Mouse (Mus musculus): ENCODE results near the gene Pqlc2. TPM values are rescaled to one million over a fixed set of nuclear protein-coding genes. Genes with fewer than 3 reads are reported as not detected.

The Pqlc2 gene
- polyA plus RNA-seq, 1 experiment from 2014 or later = 12.7 TPM

DNA sequence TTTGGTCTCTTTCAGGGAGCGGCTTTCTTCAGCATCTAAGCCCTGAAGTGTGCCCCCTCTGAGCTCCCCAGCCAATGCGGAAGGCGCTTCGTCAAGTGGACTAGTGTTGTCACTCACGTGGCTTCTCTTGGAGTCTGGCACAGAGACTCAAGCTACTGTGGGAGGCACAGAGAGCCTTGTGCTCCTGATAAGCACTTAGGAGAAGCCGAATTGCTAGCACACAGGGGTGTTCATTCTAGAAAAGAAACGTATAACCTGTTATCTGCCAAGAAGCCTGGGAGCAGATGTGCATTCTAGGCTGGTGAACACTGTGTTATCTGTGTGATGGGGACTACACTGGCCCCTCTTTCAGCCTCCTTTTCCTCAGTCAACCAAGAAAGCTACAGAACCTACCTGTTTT, 25.0 kb upstream of the Pqlc2 start:
- Histone ChIP-seq H3K9ac (peak overlapping the region; percentile 57), H3K27ac (replicated peaks) (peak overlapping the region; percentile 99), H3K4me1 (replicated peaks) (peaks cover 55% of the 10 kb centered on the region), H3K4me3 (replicated peaks) (peak overlapping the region; percentile 62), H3K4me2 (peak overlapping the region; percentile 80), H3K9me3 (replicated peaks) (no peaks in the 10 kb centered on the region), H3K36me3 (replicated peaks) (no peaks in the 10 kb centered on the region), H3K27me3 (no peaks in the 10 kb centered on the region)
- 15% methylated on average over 7 of the region's 7 CpGs for WGBS (ENCODE audit: insufficient replicate concordance)
- ATAC-seq (ENCODE audit: insufficient read depth) = peak; percentile 85

DNA sequence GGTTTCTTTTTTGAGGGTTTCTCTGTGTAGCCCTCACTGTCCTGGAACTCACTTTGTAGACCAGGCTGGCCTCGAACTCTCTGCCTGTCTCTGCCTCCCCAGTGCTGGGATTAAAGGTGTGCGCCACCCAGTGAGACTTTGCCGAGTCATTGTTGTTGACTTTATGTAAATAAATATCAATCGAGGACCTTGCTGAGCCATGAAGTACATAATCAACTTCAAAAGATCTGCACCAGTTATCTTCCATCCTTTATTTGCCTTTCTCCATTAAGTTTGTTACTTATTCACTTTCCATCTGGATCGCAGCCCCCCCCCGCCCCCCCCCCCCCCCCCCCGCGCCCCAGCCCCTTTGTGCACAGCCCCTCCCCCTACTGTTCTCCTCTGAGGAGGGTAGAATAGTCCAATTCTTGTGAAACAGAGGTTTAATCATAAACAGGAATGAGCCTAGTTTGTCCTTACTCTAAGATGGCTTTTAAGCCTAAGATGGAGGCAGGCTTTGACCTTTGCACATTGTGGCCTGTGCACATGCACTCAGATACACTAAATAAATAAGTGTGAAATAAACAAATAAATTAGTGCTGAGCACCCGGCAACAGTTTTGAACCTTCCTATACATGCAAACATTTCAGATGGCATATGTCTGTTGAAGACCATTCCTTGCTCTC, 24.3 kb upstream of the Pqlc2 start:
- Histone ChIP-seq H3K9ac (peak overlapping the region; percentile 52), H3K27ac (replicated peaks) (peak overlapping the region; percentile 99), H3K36me3 (replicated peaks) (no peaks in the 10 kb centered on the region), H3K4me2 (peak overlapping the region; percentile 80), H3K27me3 (no peaks in the 10 kb centered on the region), H3K4me3 (replicated peaks) (peak overlapping the region; percentile 62), H3K9me3 (replicated peaks) (no peaks in the 10 kb centered on the region), H3K4me1 (replicated peaks) (peaks cover 60% of the 10 kb centered on the region)
- ATAC-seq (ENCODE audit: insufficient read depth) = no peak
- 37% methylated on average over 7 of the region's 9 CpGs for WGBS (ENCODE audit: insufficient replicate concordance)

DNA sequence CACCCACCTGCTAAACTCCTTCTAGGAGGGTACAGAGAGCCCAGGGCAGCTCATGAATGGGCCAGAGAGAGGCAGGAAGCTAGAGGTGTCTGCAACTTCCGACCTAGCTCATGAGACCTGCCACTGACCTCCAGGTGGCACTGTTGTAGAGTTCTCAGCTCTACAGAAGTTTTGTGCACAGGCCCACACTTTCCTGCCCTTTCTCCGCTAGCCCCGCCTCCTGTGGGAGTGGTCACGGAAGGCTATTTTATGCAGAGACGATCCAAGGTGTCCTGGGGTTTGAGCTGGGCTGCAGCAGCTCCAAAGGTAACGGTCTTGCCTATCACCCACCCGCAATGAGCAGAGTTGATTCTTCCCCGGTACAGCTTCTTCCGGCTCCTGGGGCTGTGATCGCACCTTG, 20.1 kb upstream of the Pqlc2 start:
- H3K9me3 ChIP-seq (replicated peaks) = no peaks in the 10 kb centered on the region
- H3K27me3 ChIP-seq = no peaks in the 10 kb centered on the region
- ATAC-seq (ENCODE audit: insufficient read depth) = peak; percentile 76
- H3K36me3 ChIP-seq (replicated peaks) = no peaks in the 10 kb centered on the region
- H3K9ac ChIP-seq = peak overlapping the region; percentile 42
- H3K4me3 ChIP-seq (replicated peaks) = peak overlapping the region; percentile 56
- WGBS (ENCODE audit: insufficient replicate concordance) = 6% methylated on average over 10 of the region's 10 CpGs
- H3K27ac ChIP-seq (replicated peaks) = peak overlapping the region; percentile 51
- peak overlapping the region; percentile 76 for H3K4me2 ChIP-seq
- H3K4me1 ChIP-seq (replicated peaks) = peaks cover 36% of the 10 kb centered on the region

DNA sequence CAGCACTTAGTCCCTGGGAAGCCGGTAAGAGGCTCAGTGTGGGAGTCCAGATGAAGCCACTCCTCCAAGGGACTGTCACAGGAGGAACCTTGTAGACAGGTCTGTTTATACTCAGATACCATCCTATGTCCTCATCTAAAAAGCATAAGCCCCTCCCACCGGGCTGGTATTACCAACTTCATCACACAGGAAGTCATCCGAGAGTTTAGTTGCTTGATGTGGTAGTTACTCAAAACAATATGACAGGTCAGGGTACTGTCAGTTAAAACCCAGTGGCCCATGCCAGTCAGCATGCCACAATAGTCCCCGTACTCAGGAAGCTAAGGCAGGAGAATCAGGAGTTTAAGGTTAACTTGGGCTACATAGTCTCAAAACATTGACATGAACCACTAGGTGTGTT, 9.2 kb upstream of the Pqlc2 start:
- no peak for ATAC-seq (ENCODE audit: insufficient read depth)
- WGBS (ENCODE audit: insufficient replicate concordance) = 79% methylated on average over 4 of the region's 4 CpGs
- no peaks in the 10 kb centered on the region for H3K27me3 ChIP-seq
- no peak overlapping the region for H3K9ac ChIP-seq
- H3K4me2 ChIP-seq = no peak overlapping the region
- H3K4me3 ChIP-seq (replicated peaks) = no peak overlapping the region
- H3K36me3 ChIP-seq (replicated peaks) = peaks cover 6% of the 10 kb centered on the region; the same call in 1 of the 2 replicates
- no peak overlapping the region for H3K27ac ChIP-seq (replicated peaks)
- no peaks in the 10 kb centered on the region for H3K4me1 ChIP-seq (replicated peaks)
- no peaks in the 10 kb centered on the region for H3K9me3 ChIP-seq (replicated peaks)

DNA sequence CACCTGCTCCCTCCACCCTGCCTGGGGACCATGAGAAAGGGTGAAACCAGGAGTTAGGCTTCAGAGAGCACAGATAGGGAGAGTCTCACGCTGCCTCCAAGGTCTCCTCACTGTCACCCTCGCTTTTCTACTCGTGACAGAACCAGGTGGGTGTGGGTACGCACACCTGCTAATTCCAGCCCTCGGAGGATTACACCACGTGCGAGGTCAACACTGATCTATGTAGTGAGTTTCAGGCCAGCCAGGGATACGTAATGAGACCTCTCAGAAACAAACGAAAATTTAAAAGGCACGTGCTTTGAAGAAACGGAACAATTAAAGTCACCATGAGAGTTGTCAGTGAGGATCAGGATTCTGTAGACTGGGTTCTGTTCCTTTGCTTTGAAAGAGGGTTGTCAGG, 7.9 kb upstream of the Pqlc2 start:
- Histone ChIP-seq H3K36me3 (replicated peaks) (peaks cover 12% of the 10 kb centered on the region; the same call in 1 of the 2 replicates), H3K4me2 (no peak overlapping the region), H3K9ac (no peak overlapping the region), H3K4me3 (replicated peaks) (no peak overlapping the region), H3K27me3 (no peaks in the 10 kb centered on the region), H3K27ac (replicated peaks) (no peak overlapping the region), H3K4me1 (replicated peaks) (no peaks in the 10 kb centered on the region), H3K9me3 (replicated peaks) (no peaks in the 10 kb centered on the region)
- 78% methylated on average over 11 of the region's 11 CpGs for WGBS (ENCODE audit: insufficient replicate concordance)
- no peak for ATAC-seq (ENCODE audit: insufficient read depth)

DNA sequence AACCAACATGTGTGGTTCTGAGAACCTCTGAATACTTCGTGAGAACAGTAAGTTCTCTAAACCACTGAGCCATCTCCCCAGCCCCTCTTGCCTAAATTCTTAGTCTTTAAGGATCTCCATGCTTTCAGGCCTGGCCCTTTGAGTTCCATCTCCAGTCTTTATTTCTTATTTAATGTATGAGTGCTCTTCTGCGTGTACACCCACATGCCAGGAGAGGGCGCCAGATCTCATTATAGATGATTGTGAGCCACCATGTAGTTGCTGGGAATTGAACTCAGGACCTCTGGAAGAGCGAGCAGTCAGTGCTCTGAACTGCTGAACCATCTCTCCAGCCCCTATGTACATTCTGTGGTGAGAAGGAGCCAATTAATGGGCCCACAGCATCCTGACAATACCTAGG, 2.1 kb upstream of the Pqlc2 start:
- Histone ChIP-seq H3K36me3 (replicated peaks) (peaks cover 9% of the 10 kb centered on the region; the same call in 1 of the 2 replicates), H3K4me3 (replicated peaks) (no peak overlapping the region), H3K27me3 (no peaks in the 10 kb centered on the region), H3K27ac (replicated peaks) (no peak overlapping the region), H3K4me1 (replicated peaks) (peaks cover 42% of the 10 kb centered on the region), H3K9ac (no peak overlapping the region), H3K4me2 (0 out of 2 replicates have a peak overlapping the region, but pooled peaks have one; percentile 100), H3K9me3 (replicated peaks) (no peaks in the 10 kb centered on the region)
- 50% methylated on average over 4 of the region's 4 CpGs for WGBS (ENCODE audit: insufficient replicate concordance)
- ATAC-seq (ENCODE audit: insufficient read depth) = no peak

DNA sequence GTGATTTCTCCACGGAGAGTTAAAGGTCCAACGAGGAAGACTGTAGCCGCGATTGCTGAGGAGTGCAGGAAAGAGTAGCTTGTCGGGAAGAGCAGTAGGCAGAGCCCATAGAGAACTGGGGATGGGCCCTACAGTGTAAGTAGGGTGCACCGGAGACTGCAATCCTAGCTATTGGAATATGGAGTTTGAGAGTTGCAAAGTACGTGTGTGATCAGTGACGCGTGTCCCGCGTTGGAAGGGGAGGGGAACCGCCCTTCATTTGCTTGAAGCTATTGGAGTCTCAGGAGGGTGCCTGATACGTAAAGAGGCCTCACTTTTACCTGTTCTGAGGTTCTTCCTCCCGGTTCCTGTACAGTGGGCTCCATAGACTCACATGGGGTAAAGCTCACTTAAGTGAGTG, 1.2 kb upstream of the Pqlc2 start:
- 17% methylated on average over 14 of the region's 14 CpGs for WGBS (ENCODE audit: insufficient replicate concordance)
- no peak for ATAC-seq (ENCODE audit: insufficient read depth)
- Histone ChIP-seq H3K4me2 (peak overlapping the region; percentile 100), H3K9me3 (replicated peaks) (no peaks in the 10 kb centered on the region), H3K27me3 (no peaks in the 10 kb centered on the region), H3K27ac (replicated peaks) (no peak overlapping the region), H3K9ac (peak overlapping the region; percentile 82), H3K4me1 (replicated peaks) (peaks cover 44% of the 10 kb centered on the region), H3K4me3 (replicated peaks) (peak overlapping the region; percentile 74), H3K36me3 (replicated peaks) (peaks cover 6% of the 10 kb centered on the region; the same call in 1 of the 2 replicates)

DNA sequence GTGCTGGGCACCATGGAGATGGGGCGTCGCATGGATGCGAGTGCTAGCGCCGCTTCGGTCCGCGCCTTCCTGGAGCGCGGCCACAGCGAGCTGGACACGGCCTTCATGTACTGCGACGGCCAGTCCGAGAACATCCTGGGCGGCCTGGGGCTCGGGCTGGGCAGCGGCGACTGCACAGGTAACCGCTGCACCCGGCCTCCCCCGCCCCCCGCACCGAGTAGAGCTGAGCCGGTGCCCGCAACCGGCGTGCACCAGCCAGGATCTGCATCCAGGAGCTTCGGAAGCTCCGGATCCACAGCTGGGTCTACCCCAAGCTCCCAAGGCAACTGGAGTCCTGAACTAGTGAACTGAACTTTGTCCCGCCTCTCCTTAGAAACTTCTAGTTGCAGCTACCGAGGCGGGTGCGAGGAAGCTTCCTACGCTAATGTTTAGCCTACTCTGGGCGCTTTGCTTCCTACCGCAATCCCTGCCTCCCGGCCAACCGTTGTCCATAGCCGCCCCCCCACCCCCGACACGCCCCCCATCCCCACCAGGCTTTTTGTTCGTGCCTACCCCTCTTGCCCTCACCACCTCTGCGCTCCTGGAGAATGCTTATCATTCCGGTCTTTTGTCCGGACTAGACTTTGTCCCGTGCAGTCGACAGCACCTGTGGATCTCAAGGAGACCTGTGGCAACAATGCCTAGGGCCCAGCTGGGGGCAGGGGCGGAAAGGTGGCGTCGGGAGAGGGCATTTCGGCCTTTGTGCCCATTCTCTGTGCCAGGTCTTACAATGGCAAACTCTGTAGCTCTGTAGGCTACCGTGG, 592 bp upstream of the Pqlc2 start:
- Histone ChIP-seq H3K9ac (peak overlapping the region; percentile 82), H3K4me1 (replicated peaks) (peaks cover 44% of the 10 kb centered on the region), H3K27me3 (no peaks in the 10 kb centered on the region), H3K9me3 (replicated peaks) (no peaks in the 10 kb centered on the region), H3K4me2 (peak overlapping the region; percentile 100), H3K4me3 (replicated peaks) (peak overlapping the region; percentile 74), H3K27ac (replicated peaks) (peak overlapping the region; percentile 81), H3K36me3 (replicated peaks) (peaks cover 6% of the 10 kb centered on the region; the same call in 1 of the 2 replicates)
- under 1% methylated on average over 53 of the region's 53 CpGs for WGBS (ENCODE audit: insufficient replicate concordance)
- no peak; the same call in 1 of the 2 replicates for ATAC-seq (ENCODE audit: insufficient read depth)

DNA sequence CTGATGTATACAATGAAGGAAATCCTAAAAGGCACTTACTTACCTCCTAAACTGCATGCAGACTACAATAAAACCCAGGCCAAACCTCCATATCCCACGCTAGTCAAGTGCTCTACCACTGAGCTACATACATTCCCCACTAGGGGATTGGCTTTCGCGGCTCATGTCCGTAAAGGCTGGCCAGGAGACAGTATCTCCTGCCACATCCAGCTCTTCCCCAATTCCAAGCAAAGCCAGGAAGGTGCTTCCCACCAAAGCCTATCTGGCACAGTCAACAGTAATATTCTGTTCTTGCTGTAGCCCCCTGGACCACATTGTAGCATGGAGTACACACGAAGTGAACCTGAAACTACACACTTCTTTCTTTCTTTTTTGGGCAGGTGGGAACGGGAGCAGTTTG, 857 bp downstream of the Pqlc2 start:
- Histone ChIP-seq H3K4me3 (replicated peaks) (peak overlapping the region; percentile 74), H3K9ac (peak overlapping the region; percentile 82), H3K36me3 (replicated peaks) (peaks cover 4% of the 10 kb centered on the region; the same call in 1 of the 2 replicates), H3K4me2 (peak overlapping the region; percentile 100), H3K27ac (replicated peaks) (0 out of 2 replicates have a peak overlapping the region, but pooled peaks have one; percentile 81), H3K4me1 (replicated peaks) (peaks cover 44% of the 10 kb centered on the region), H3K27me3 (no peaks in the 10 kb centered on the region), H3K9me3 (replicated peaks) (no peaks in the 10 kb centered on the region)
- no peak for ATAC-seq (ENCODE audit: insufficient read depth)
- 44% methylated on average over 6 of the region's 6 CpGs for WGBS (ENCODE audit: insufficient replicate concordance)

DNA sequence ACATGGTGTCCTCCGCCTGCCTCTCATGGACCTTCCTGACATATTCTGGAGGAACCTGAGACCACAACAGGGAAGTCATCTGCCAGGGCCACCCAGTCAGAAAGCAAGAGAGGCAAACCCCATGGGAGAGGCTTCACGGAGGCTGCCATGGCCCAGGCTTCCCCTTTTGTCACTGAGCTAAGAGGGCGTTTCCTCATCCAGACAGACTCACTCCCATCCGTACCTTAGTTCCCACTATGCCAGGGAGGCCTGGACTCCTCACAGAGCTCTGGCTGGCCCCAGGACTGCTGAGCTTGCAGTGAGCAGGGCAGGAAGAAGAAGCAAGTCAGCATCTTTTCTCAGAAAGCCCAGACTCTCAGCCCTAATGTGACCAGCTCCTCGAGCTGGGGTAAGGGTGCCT, 2.6 kb downstream of the Pqlc2 start:
- Histone ChIP-seq H3K27me3 (no peaks in the 10 kb centered on the region), H3K4me2 (no peak overlapping the region), H3K4me1 (replicated peaks) (peaks cover 44% of the 10 kb centered on the region), H3K36me3 (replicated peaks) (no peaks in the 10 kb centered on the region), H3K9me3 (replicated peaks) (no peaks in the 10 kb centered on the region), H3K9ac (no peak overlapping the region; the same call in 1 of the 2 replicates), H3K27ac (replicated peaks) (no peak overlapping the region), H3K4me3 (replicated peaks) (no peak overlapping the region)
- no peak for ATAC-seq (ENCODE audit: insufficient read depth)
- 38% methylated on average over 5 of the region's 5 CpGs for WGBS (ENCODE audit: insufficient replicate concordance)

DNA sequence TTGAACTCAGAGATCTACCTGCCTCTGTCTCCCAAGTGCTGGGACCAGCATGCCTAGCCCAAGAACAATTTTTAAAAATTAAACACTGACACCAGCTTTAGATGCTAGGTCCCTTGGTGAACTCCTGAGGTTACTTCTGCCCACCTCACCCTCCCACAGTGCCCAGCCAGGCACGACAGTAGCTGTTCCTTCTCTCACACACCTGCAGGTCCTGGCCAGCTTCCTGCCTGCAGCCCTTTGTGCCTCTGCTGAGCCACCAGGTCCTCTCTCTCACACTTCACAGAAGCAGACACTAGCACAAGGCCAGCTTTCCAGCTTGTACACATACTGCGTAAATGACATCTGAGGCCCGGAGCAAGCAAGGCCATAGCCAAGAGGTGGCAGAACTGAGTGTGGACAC, 5.0 kb downstream of the Pqlc2 start:
- 88% methylated on average over 3 of the region's 3 CpGs for WGBS (ENCODE audit: insufficient replicate concordance)
- Histone ChIP-seq H3K4me3 (replicated peaks) (no peak overlapping the region), H3K27ac (replicated peaks) (no peak overlapping the region), H3K4me2 (no peak overlapping the region), H3K9me3 (replicated peaks) (no peaks in the 10 kb centered on the region), H3K4me1 (replicated peaks) (peaks cover 24% of the 10 kb centered on the region), H3K36me3 (replicated peaks) (no peaks in the 10 kb centered on the region), H3K27me3 (no peaks in the 10 kb centered on the region), H3K9ac (no peak overlapping the region)
- ATAC-seq (ENCODE audit: insufficient read depth) = no peak
